Mouse (Mus musculus) spleen, adult 2 months (tissue): ENCODE measurements around the gene Chrm5. TPM values are rescaled to one million over a fixed set of nuclear protein-coding genes. Genes with fewer than 3 reads are reported as not detected.
A peak's percentile ranks its signal among the peaks of the same experiment; 100 is the strongest.

Experiments used
- DNase-seq, 2 experiments: peaks; one replicate each; pipeline versions ENCODE4 v3.0.0 to v3.0.0-alpha.2; 2012 to 2021; ENCODE audit warnings: low spot score in 2 of 2, low read depth in 1 of 2
- H3K27ac ChIP-seq: fragments of 200-500 bp; 2 replicates; pipeline ENCODE4 v1.5.1; 2012; ENCODE audit warnings: low read length, inconsistent platforms; ENCODE audit not compliant: insufficient read depth
- H3K27me3 ChIP-seq: fragments of 200-500 bp; 2 replicates; pipeline ENCODE4 v1.6.1; 2012; ENCODE audit warnings: mild to moderate bottlenecking, moderate library complexity, low read length, inconsistent platforms; ENCODE audit not compliant: control insufficient read depth, insufficient read depth
- H3K36me3 ChIP-seq: fragments of 200-500 bp; 2 replicates; pipeline ENCODE4 v1.6.1; 2012; ENCODE audit warnings: mild to moderate bottlenecking, low read length, inconsistent platforms; ENCODE audit not compliant: control insufficient read depth, insufficient read depth
- H3K4me1 ChIP-seq: fragments of 200-500 bp; 2 replicates; pipeline ENCODE4 v1.6.1; 2011; ENCODE audit warnings: inconsistent platforms; ENCODE audit not compliant: control insufficient read depth, insufficient read depth, insufficient read length
- H3K4me3 ChIP-seq: fragments of 200-500 bp; 2 replicates; pipeline ENCODE4 v1.5.1; 2011; ENCODE audit warnings: mild to moderate bottlenecking, inconsistent platforms; ENCODE audit not compliant: insufficient read depth, insufficient read length; ENCODE audit errors: extremely low read depth
- CTCF ChIP-seq: fragments of 200-500 bp; IDR thresholded peaks from 2 replicates; pipeline ENCODE4 v1.5.1; 2011; ENCODE audit warnings: mild to moderate bottlenecking, inconsistent platforms; ENCODE audit not compliant: insufficient read depth, insufficient read length, insufficient replicate concordance; ENCODE audit errors: extremely low read depth
- POLR2A ChIP-seq: fragments of 200-500 bp; IDR thresholded peaks from 2 replicates; pipeline ENCODE4 v1.6.1; 2011; ENCODE audit warnings: low read depth, low read length, inconsistent platforms
- WGBS: fragments of 180-500 bp; shearing (Covaris S2); methylation state at CpG from one replicate; pipeline ENCODE4 v1.1.7; 2018; 5-methylcytosine and 5-hydroxymethylcytosine counted together
- polyA plus RNA-seq: library from polyadenylated mRNA; depleted of rRNA; stranded (reverse); fragments of >200 nt; gene quantifications from 2 replicates; pipeline ENCODE4 v1.2.3, GENCODE M21; 2012

Gene Chrm5
- polyA plus RNA-seq, 1 experiment: not detected

- no peaks in the 10 kb centered on the region for H3K27me3 ChIP-seq
- 0% methylated on average over 2 of the region's 2 CpGs for WGBS
- H3K36me3 ChIP-seq: no peaks in the 10 kb centered on the region
- TF ChIP-seq CTCF (no peak), POLR2A (no peak)
- no peaks in the 10 kb centered on the region for H3K4me1 ChIP-seq
- no peak overlapping the region for H3K4me3 ChIP-seq
- H3K27ac ChIP-seq: no peak overlapping the region
- peak in 1 of 2 experiments; percentile 35 for DNase-seq
Measured at GRCm38 (mm10) chr2:112481564-112481963, 995 bp upstream of the Chrm5 start.

GRCm38 (mm10) chr2:112476554-112476953 is 4.0 kb downstream of the Chrm5 start:
- Histone ChIP-seq H3K27me3 (no peaks in the 10 kb centered on the region), H3K4me3 (no peak overlapping the region), H3K36me3 (no peaks in the 10 kb centered on the region; the same call in 1 of the 2 replicates), H3K4me1 (no peaks in the 10 kb centered on the region), H3K27ac (no peak overlapping the region)
- no peak for DNase-seq
- no peak for TF ChIP-seq POLR2A
- no peak for TF ChIP-seq CTCF
- 90% methylated on average over 6 of the region's 6 CpGs for WGBS

- DNase-seq: no peak
- Histone ChIP-seq H3K4me1 (no peaks in the 10 kb centered on the region), H3K4me3 (no peak overlapping the region), H3K27me3 (no peaks in the 10 kb centered on the region), H3K27ac (no peak overlapping the region), H3K36me3 (no peaks in the 10 kb centered on the region; the same call in 1 of the 2 replicates)
- TF ChIP-seq CTCF: no peak
- no peak for TF ChIP-seq POLR2A
- WGBS: 54% methylated on average over 5 of the region's 5 CpGs
Measured at GRCm38 (mm10) chr2:112474997-112475724, 5.4 kb downstream of the Chrm5 start.

GRCm38 (mm10) chr2:112472076-112472475 is 8.5 kb downstream of the Chrm5 start:
- Histone ChIP-seq H3K4me1 (no peaks in the 10 kb centered on the region), H3K4me3 (no peak overlapping the region), H3K27me3 (no peaks in the 10 kb centered on the region), H3K27ac (no peak overlapping the region), H3K36me3 (peaks cover 12% of the 10 kb centered on the region)
- WGBS: 88% methylated on average over 2 of the region's 2 CpGs
- no peak for TF ChIP-seq POLR2A
- no peak for TF ChIP-seq CTCF
- no peak for DNase-seq

- H3K4me3 ChIP-seq: no peak overlapping the region
- no peak for TF ChIP-seq POLR2A
- TF ChIP-seq CTCF: no peak
- DNase-seq: no peak
- H3K27ac ChIP-seq: no peak overlapping the region
- WGBS: 86% methylated on average over 5 of the region's 5 CpGs
- H3K4me1 ChIP-seq: no peaks in the 10 kb centered on the region
- H3K36me3 ChIP-seq: peaks cover 16% of the 10 kb centered on the region
- H3K27me3 ChIP-seq: no peaks in the 10 kb centered on the region
Measured at GRCm38 (mm10) chr2:112470961-112471381, 9.6 kb downstream of the Chrm5 start.

GRCm38 (mm10) chr2:112469542-112469941 is 11.0 kb downstream of the Chrm5 start:
- DNase-seq: no peak
- Histone ChIP-seq H3K27me3 (no peaks in the 10 kb centered on the region), H3K36me3 (peaks cover 19% of the 10 kb centered on the region), H3K4me3 (no peak overlapping the region), H3K4me1 (no peaks in the 10 kb centered on the region), H3K27ac (no peak overlapping the region)
- TF ChIP-seq POLR2A (no peak), CTCF (no peak)

- peaks cover 20% of the 10 kb centered on the region for H3K36me3 ChIP-seq
- H3K27ac ChIP-seq: no peak overlapping the region
- WGBS: 96% methylated on average over 3 of the region's 3 CpGs
- no peaks in the 10 kb centered on the region for H3K27me3 ChIP-seq
- TF ChIP-seq POLR2A: no peak
- TF ChIP-seq CTCF: no peak
- no peak overlapping the region for H3K4me3 ChIP-seq
- no peak for DNase-seq
- no peaks in the 10 kb centered on the region for H3K4me1 ChIP-seq
Measured at GRCm38 (mm10) chr2:112460557-112460956, 20.0 kb downstream of the Chrm5 start.
